ENCODE assay signal across 27 mouse cellular contexts in genomic region chr2:118898771-118899170, GRCm38 (mm10). TPM values are rescaled to one million over a fixed set of nuclear protein-coding genes. Genes with fewer than 3 reads are reported as not detected.
A peak's percentile ranks its signal among the peaks of the same experiment; 100 is the strongest.
DNase-seq lines count a peak whose midpoint lies in the region; ATAC-seq and TF ChIP-seq lines count a peak whose summit lies in the region.
"Had no signal": no experiment of that assay in that cellular context is flagged by ENCODE, and none has a peak within 500 bp of the region (broad histone marks: within the 10 kb centered on the region; RNA-seq: fewer than 3 reads in every experiment).

No protein-coding gene starts in this region.

- DNase-seq in midbrain, embryonic 11.5 days (ENCODE audit: low spot score, missing footprints), result peak; percentile 90
- DNase-seq in midbrain, postnatal 0 days (ENCODE audit: low spot score), result no peak
- DNase-seq in embryonic facial prominence, embryonic 10.5 days (ENCODE audit: low spot score), result peak; percentile 15
- peak; percentile 38 for DNase-seq in limb, embryonic 10.5 days (ENCODE audit: low spot score)
- no peak for DNase-seq in spleen, postnatal 14 days (ENCODE audit: low spot score in 2 of 2)
- DNase-seq in thymus, postnatal 10 days (ENCODE audit: low spot score in 2 of 2), result no peak
- DNase-seq: adrenal gland, adult 8-10 months; adrenal gland, postnatal 36 days; cerebellum, adult 18-20 months; cerebellum, adult 9-10 months; cerebellum, postnatal 14 days; forebrain, postnatal 0 days; gastrocnemius, adult 2 months; gastrocnemius, postnatal 14 days; heart, adult 2 months; heart, postnatal 14 days; heart, postnatal 4 days had no signal

- 2% methylated on average over 4 of the region's 4 CpGs for WGBS in midbrain, embryonic 11.5 days
- 10% methylated on average over 4 of the region's 4 CpGs for WGBS in midbrain, postnatal 0 days
- 2% methylated on average over 4 of the region's 4 CpGs for WGBS in embryonic facial prominence, embryonic 10.5 days
- WGBS in limb, embryonic 10.5 days, result 0% methylated on average over 4 of the region's 4 CpGs

- no peak for ATAC-seq in midbrain, embryonic 11.5 days (ENCODE audit: low FRiP score)
- no peak for ATAC-seq in midbrain, postnatal 0 days (ENCODE audit: low FRiP score)
- ATAC-seq: activated CD4-positive, CD25-positive, alpha-beta regulatory T cell, adult 4 months; CD4-positive, CD25-positive, alpha-beta regulatory T cell, adult 4 months; forebrain, embryonic 14.5 days; forebrain, postnatal 0 days; hindbrain, embryonic 16.5 days; inflammation-experienced regulatory T-cells, adult 6 months had no signal

- H3K4me1 ChIP-seq in midbrain, embryonic 11.5 days (ENCODE audit: control insufficient read depth, insufficient read depth, low read length), result peaks cover 38% of the 10 kb centered on the region
- peaks cover 21% of the 10 kb centered on the region for H3K4me1 ChIP-seq in midbrain, postnatal 0 days (ENCODE audit: insufficient read depth, low read length)
- peaks cover 73% of the 10 kb centered on the region for H3K4me1 ChIP-seq in embryonic facial prominence, embryonic 10.5 days
- peaks cover 72% of the 10 kb centered on the region for H3K4me1 ChIP-seq in limb, embryonic 10.5 days

- H3K9me3 ChIP-seq in midbrain, embryonic 11.5 days (ENCODE audit: control insufficient read depth, low read length), result no peaks in the 10 kb centered on the region
- H3K9me3 ChIP-seq in midbrain, postnatal 0 days (ENCODE audit: low read length), result no peaks in the 10 kb centered on the region
- no peaks in the 10 kb centered on the region for H3K9me3 ChIP-seq in embryonic facial prominence, embryonic 10.5 days
- H3K9me3 ChIP-seq in limb, embryonic 10.5 days (replicated peaks), result no peaks in the 10 kb centered on the region
- H3K9me3 ChIP-seq: embryonic facial prominence, embryonic 12.5 days; embryonic facial prominence, embryonic 15.5 days; heart, embryonic 10.5 days; heart, embryonic 13.5 days; hindbrain, embryonic 12.5 days had no signal

- H3K4me2 ChIP-seq in midbrain, embryonic 11.5 days, result no peak overlapping the region
- H3K4me2 ChIP-seq in midbrain, postnatal 0 days (ENCODE audit: low read depth, low read length, poor library complexity, severe bottlenecking), result no peak overlapping the region
- H3K4me2 ChIP-seq: embryonic facial prominence, embryonic 15.5 days; heart, embryonic 13.5 days had no signal

- no peak overlapping the region for H3K27ac ChIP-seq in midbrain, embryonic 11.5 days (ENCODE audit: low read depth, low read length)
- no peak overlapping the region for H3K27ac ChIP-seq in midbrain, postnatal 0 days (ENCODE audit: low read depth, low read length)
- no peak overlapping the region for H3K27ac ChIP-seq in embryonic facial prominence, embryonic 10.5 days (replicated peaks)
- H3K27ac ChIP-seq in limb, embryonic 10.5 days, result no peak overlapping the region
- H3K27ac ChIP-seq: embryonic facial prominence, embryonic 12.5 days; embryonic facial prominence, embryonic 15.5 days; gastrocnemius, adult 2 months; heart, adult 2 months; heart, embryonic 10.5 days; heart, embryonic 13.5 days; hindbrain, embryonic 12.5 days had no signal

- H3K4me3 ChIP-seq in midbrain, embryonic 11.5 days (ENCODE audit: low read depth, low read length), result no peak overlapping the region
- no peak overlapping the region for H3K4me3 ChIP-seq in midbrain, postnatal 0 days (ENCODE audit: low read depth, low read length)
- H3K4me3 ChIP-seq in embryonic facial prominence, embryonic 10.5 days, result peak overlapping the region; percentile 28
- no peak overlapping the region for H3K4me3 ChIP-seq in limb, embryonic 10.5 days
- H3K4me3 ChIP-seq: embryonic facial prominence, embryonic 12.5 days; embryonic facial prominence, embryonic 15.5 days; gastrocnemius, adult 2 months; heart, adult 2 months; heart, embryonic 10.5 days; heart, embryonic 13.5 days; hindbrain, embryonic 12.5 days had no signal

- H3K27me3 ChIP-seq in midbrain, embryonic 11.5 days (ENCODE audit: control insufficient read depth, insufficient read depth, low read length), result peaks cover 59% of the 10 kb centered on the region
- H3K27me3 ChIP-seq in midbrain, postnatal 0 days (ENCODE audit: insufficient read depth, low read length), result peaks cover 56% of the 10 kb centered on the region
- H3K27me3 ChIP-seq in embryonic facial prominence, embryonic 10.5 days (replicated peaks; ENCODE audit: low read depth, poor library complexity, severe bottlenecking), result peaks cover 86% of the 10 kb centered on the region
- H3K27me3 ChIP-seq in limb, embryonic 10.5 days (ENCODE audit: low read depth, poor library complexity, severe bottlenecking), result peaks cover 87% of the 10 kb centered on the region

- TF ChIP-seq CTCF in midbrain, postnatal 0 days (IDR thresholded peaks at IDR 0.05), result no peak

- no peak overlapping the region for H3K9ac ChIP-seq in midbrain, embryonic 11.5 days (ENCODE audit: low read length)
- H3K9ac ChIP-seq in midbrain, postnatal 0 days (replicated peaks; ENCODE audit: low read length, poor library complexity, severe bottlenecking), result no peak overlapping the region
- H3K9ac ChIP-seq: embryonic facial prominence, embryonic 12.5 days; embryonic facial prominence, embryonic 15.5 days; forebrain, postnatal 0 days; heart, embryonic 13.5 days; hindbrain, embryonic 12.5 days had no signal

- no peaks in the 10 kb centered on the region for H3K36me3 ChIP-seq in midbrain, embryonic 11.5 days (ENCODE audit: control insufficient read depth, insufficient read depth, low read length)
- H3K36me3 ChIP-seq in midbrain, postnatal 0 days (ENCODE audit: insufficient read depth, low read length), result no peaks in the 10 kb centered on the region
- H3K36me3 ChIP-seq in embryonic facial prominence, embryonic 10.5 days (replicated peaks), result no peaks in the 10 kb centered on the region
- H3K36me3 ChIP-seq in limb, embryonic 10.5 days, result no peaks in the 10 kb centered on the region
- H3K36me3 ChIP-seq: embryonic facial prominence, embryonic 12.5 days; embryonic facial prominence, embryonic 15.5 days; heart, embryonic 10.5 days; heart, embryonic 13.5 days; hindbrain, embryonic 12.5 days had no signal

RNA-seq across cellular contexts. Expression of gene Bahd1, which starts 1.4 kb away (rescaled TPM):
- polyA plus RNA-seq in midbrain, embryonic 11.5 days (2014; fragmentation: Nextera tagmentation; extraction: Ambion mirVana), result 1.4 and 1.5 TPM in 2 replicates
- total RNA-seq in midbrain, postnatal 0 days (2014; rRNA removed), result 22.0 and 28.6 TPM in 2 replicates
- polyA plus RNA-seq in midbrain, postnatal 0 days (2015; fragmentation: Nextera tagmentation; extraction: Ambion mirVana), result 6.1 and 6.6 TPM in 2 replicates
- 3.2 and 3.3 TPM in 2 replicates for polyA plus RNA-seq in embryonic facial prominence, embryonic 10.5 days (2016; fragmentation: Nextera tagmentation; extraction: Ambion mirVana)
- 2.4 and 2.6 TPM in 2 replicates for polyA plus RNA-seq in limb, embryonic 10.5 days (2016; fragmentation: Nextera tagmentation; extraction: Ambion mirVana)

RNA-seq across cellular contexts. Expression of gene Chst14, which starts 27.5 kb away (rescaled TPM):
- 17.3 and 19.2 TPM in 2 replicates for polyA plus RNA-seq in midbrain, embryonic 11.5 days (2014; fragmentation: Nextera tagmentation; extraction: Ambion mirVana)
- total RNA-seq in midbrain, postnatal 0 days (2014; rRNA removed), result 4.9 TPM in 2 replicates
- polyA plus RNA-seq in midbrain, postnatal 0 days (2015; fragmentation: Nextera tagmentation; extraction: Ambion mirVana), result 3.0 and 3.1 TPM in 2 replicates
- polyA plus RNA-seq in embryonic facial prominence, embryonic 10.5 days (2016; fragmentation: Nextera tagmentation; extraction: Ambion mirVana), result 20.8 and 22.2 TPM in 2 replicates
- polyA plus RNA-seq in limb, embryonic 10.5 days (2016; fragmentation: Nextera tagmentation; extraction: Ambion mirVana), result 26.2 and 30.3 TPM in 2 replicates

RNA-seq across cellular contexts. Expression of gene Ivd, which starts 37.0 kb away (rescaled TPM):
- 40.5 and 44.4 TPM in 2 replicates for polyA plus RNA-seq in midbrain, embryonic 11.5 days (2014; fragmentation: Nextera tagmentation; extraction: Ambion mirVana)
- total RNA-seq in midbrain, postnatal 0 days (2014; rRNA removed), result 57.5 and 62.4 TPM in 2 replicates
- polyA plus RNA-seq in midbrain, postnatal 0 days (2015; fragmentation: Nextera tagmentation; extraction: Ambion mirVana), result 50.7 and 54.9 TPM in 2 replicates
- 74.0 and 81.3 TPM in 2 replicates for polyA plus RNA-seq in embryonic facial prominence, embryonic 10.5 days (2016; fragmentation: Nextera tagmentation; extraction: Ambion mirVana)
- polyA plus RNA-seq in limb, embryonic 10.5 days (2016; fragmentation: Nextera tagmentation; extraction: Ambion mirVana), result 86.6 and 90.6 TPM in 2 replicates

Comparison
In these comparisons a context has a peak if more than half of its experiments do, and no peak if none do; other contexts are left out.
1. DNase-seq: peak in midbrain, embryonic 11.5 days (single experiment), embryonic facial prominence, embryonic 10.5 days (single experiment) and limb, embryonic 10.5 days (single experiment); none in midbrain, postnatal 0 days (single experiment), spleen, postnatal 14 days (0 of 2) and thymus, postnatal 10 days (0 of 2).